Mouse (Mus musculus): ENCODE measurements at regions not wholly inside any gene's neighbourhood (a gene's known extent, or its start where the extent isn't known, plus 50 kb on each side); places are given as distances from the start of the nearest gene placed in this dataset.

- Histone ChIP-seq H3K4me3 (replicated peaks) (no peak overlapping the region), H3K4me1 (no peaks in the 10 kb centered on the region; the same call in 1 of the 2 replicates)
- TF ChIP-seq GATA1 (IDR thresholded peaks at IDR 0.05; ENCODE audit: borderline replicate concordance, low read length) (no peak), FLI1 (IDR thresholded peaks at IDR 0.05; ENCODE audit: low read length) (no peak)
Measured at GRCm38 (mm10) chrX:11915984-11916383, 244.2 kb downstream of the Bcor start.

GRCm38 (mm10) chrX:11920231-11920630 lies 239.9 kb downstream of the Bcor start:
- Histone ChIP-seq H3K36me3 (replicated peaks; ENCODE audit: low read length) (no peaks in the 10 kb centered on the region), H3K9me3 (0 out of 2 replicates have a peak, but pooled peaks cover 4% of the 10 kb centered on the region), H3K27me3 (replicated peaks) (peaks cover 31% of the 10 kb centered on the region), H3K4me1 (peaks cover 7% of the 10 kb centered on the region), H3K4me3 (replicated peaks) (no peak overlapping the region)
- no peak for TF ChIP-seq GATA1 (IDR thresholded peaks at IDR 0.05; ENCODE audit: borderline replicate concordance, low read length)
- TF ChIP-seq FLI1 (IDR thresholded peaks at IDR 0.05; ENCODE audit: low read length): no peak

More at GRCm38 (mm10) chrX:11915984-11916383, 244.2 kb downstream of the Bcor start:
- peaks cover 30% of the 10 kb centered on the region for H3K27me3 ChIP-seq (replicated peaks)
- 0 out of 2 replicates have a peak, but pooled peaks cover 4% of the 10 kb centered on the region for H3K9me3 ChIP-seq
- no peaks in the 10 kb centered on the region for H3K36me3 ChIP-seq (replicated peaks; ENCODE audit: low read length)

GRCm38 (mm10) chrX:11924639-11925302 lies 235.4 kb downstream of the Bcor start:
- Histone ChIP-seq H3K4me1 (peaks cover 13% of the 10 kb centered on the region), H3K4me3 (replicated peaks) (no peak overlapping the region), H3K9me3 (no peaks in the 10 kb centered on the region), H3K27me3 (replicated peaks) (peaks cover 25% of the 10 kb centered on the region), H3K36me3 (replicated peaks; ENCODE audit: low read length) (no peaks in the 10 kb centered on the region)
- TF ChIP-seq FLI1 (IDR thresholded peaks at IDR 0.05; ENCODE audit: low read length): no peak
- TF ChIP-seq GATA1 (IDR thresholded peaks at IDR 0.05; ENCODE audit: borderline replicate concordance, low read length): no peak

GRCm38 (mm10) chrX:11926868-11927535 lies 233.2 kb downstream of the Bcor start:
- no peaks in the 10 kb centered on the region for H3K9me3 ChIP-seq
- no peaks in the 10 kb centered on the region for H3K36me3 ChIP-seq (replicated peaks; ENCODE audit: low read length)
- TF ChIP-seq FLI1 (IDR thresholded peaks at IDR 0.05; ENCODE audit: low read length) (no peak), GATA1 (IDR thresholded peaks at IDR 0.05; ENCODE audit: borderline replicate concordance, low read length) (no peak)
- H3K4me3 ChIP-seq (replicated peaks): no peak overlapping the region
- peaks cover 38% of the 10 kb centered on the region for H3K27me3 ChIP-seq (replicated peaks)
- peaks cover 16% of the 10 kb centered on the region for H3K4me1 ChIP-seq

- H3K4me1 ChIP-seq: peaks cover 14% of the 10 kb centered on the region
- no peaks in the 10 kb centered on the region for H3K9me3 ChIP-seq
- H3K4me3 ChIP-seq (replicated peaks): no peak overlapping the region
- no peak for TF ChIP-seq FLI1 (IDR thresholded peaks at IDR 0.05; ENCODE audit: low read length)
- no peak for TF ChIP-seq GATA1 (IDR thresholded peaks at IDR 0.05; ENCODE audit: borderline replicate concordance, low read length)
- H3K36me3 ChIP-seq (replicated peaks; ENCODE audit: low read length): no peaks in the 10 kb centered on the region
- peaks cover 37% of the 10 kb centered on the region for H3K27me3 ChIP-seq (replicated peaks)
Measured at GRCm38 (mm10) chrX:11929448-11929847, 230.7 kb downstream of the Bcor start.

GRCm38 (mm10) chrX:11931432-11931831 lies 228.7 kb downstream of the Bcor start:
- peaks cover 9% of the 10 kb centered on the region for H3K4me1 ChIP-seq

GRCm38 (mm10) chrX:11935337-11935736 lies 224.8 kb downstream of the Bcor start:
- H3K4me3 ChIP-seq (replicated peaks): no peak overlapping the region

More at GRCm38 (mm10) chrX:11931432-11931831, 228.7 kb downstream of the Bcor start:
- TF ChIP-seq FLI1 (IDR thresholded peaks at IDR 0.05; ENCODE audit: low read length): no peak
- no peak for TF ChIP-seq GATA1 (IDR thresholded peaks at IDR 0.05; ENCODE audit: borderline replicate concordance, low read length)
- H3K9me3 ChIP-seq: no peaks in the 10 kb centered on the region
- H3K27me3 ChIP-seq (replicated peaks): peaks cover 39% of the 10 kb centered on the region
- no peak overlapping the region for H3K4me3 ChIP-seq (replicated peaks)
- H3K36me3 ChIP-seq (replicated peaks; ENCODE audit: low read length): no peaks in the 10 kb centered on the region

GRCm38 (mm10) chrX:11940246-11940645 lies 219.9 kb downstream of the Bcor start:
- Histone ChIP-seq H3K36me3 (replicated peaks; ENCODE audit: low read length) (no peaks in the 10 kb centered on the region), H3K4me3 (replicated peaks) (no peak overlapping the region), H3K9me3 (peaks cover 8% of the 10 kb centered on the region), H3K4me1 (peaks cover 3% of the 10 kb centered on the region; the same call in 1 of the 2 replicates), H3K27me3 (replicated peaks) (peaks cover 33% of the 10 kb centered on the region)
- TF ChIP-seq FLI1 (IDR thresholded peaks at IDR 0.05; ENCODE audit: low read length): no peak
- TF ChIP-seq GATA1 (IDR thresholded peaks at IDR 0.05; ENCODE audit: borderline replicate concordance, low read length): no peak

More at GRCm38 (mm10) chrX:11935337-11935736, 224.8 kb downstream of the Bcor start:
- Histone ChIP-seq H3K4me1 (no peaks in the 10 kb centered on the region), H3K9me3 (peaks cover 8% of the 10 kb centered on the region), H3K36me3 (replicated peaks; ENCODE audit: low read length) (no peaks in the 10 kb centered on the region), H3K27me3 (replicated peaks) (peaks cover 28% of the 10 kb centered on the region)
- no peak for TF ChIP-seq GATA1 (IDR thresholded peaks at IDR 0.05; ENCODE audit: borderline replicate concordance, low read length)
- no peak for TF ChIP-seq FLI1 (IDR thresholded peaks at IDR 0.05; ENCODE audit: low read length)

GRCm38 (mm10) chrX:11943367-11943766 lies 216.8 kb downstream of the Bcor start:
- TF ChIP-seq FLI1 (IDR thresholded peaks at IDR 0.05; ENCODE audit: low read length): no peak
- H3K9me3 ChIP-seq: no peaks in the 10 kb centered on the region
- H3K4me3 ChIP-seq (replicated peaks): no peak overlapping the region
- H3K4me1 ChIP-seq: peaks cover 11% of the 10 kb centered on the region
- peaks cover 37% of the 10 kb centered on the region for H3K27me3 ChIP-seq (replicated peaks)
- no peaks in the 10 kb centered on the region for H3K36me3 ChIP-seq (replicated peaks; ENCODE audit: low read length)

GRCm38 (mm10) chrX:11944574-11944973 lies 215.6 kb downstream of the Bcor start:
- TF ChIP-seq GATA1 (IDR thresholded peaks at IDR 0.05; ENCODE audit: borderline replicate concordance, low read length) (no peak), FLI1 (IDR thresholded peaks at IDR 0.05; ENCODE audit: low read length) (no peak)
- H3K4me3 ChIP-seq (replicated peaks): no peak overlapping the region
- no peaks in the 10 kb centered on the region for H3K9me3 ChIP-seq
- peaks cover 11% of the 10 kb centered on the region for H3K4me1 ChIP-seq
- peaks cover 33% of the 10 kb centered on the region for H3K27me3 ChIP-seq (replicated peaks)
- no peaks in the 10 kb centered on the region for H3K36me3 ChIP-seq (replicated peaks; ENCODE audit: low read length)
